Mouse (Mus musculus): ENCODE measurements around the gene Hmgb1. TPM values are rescaled to one million over a fixed set of nuclear protein-coding genes. Genes with fewer than 3 reads are reported as not detected.

Hmgb1 gene
- polyA plus RNA-seq, 1 experiment, result 231 TPM

- Histone ChIP-seq H3K4me3 (replicated peaks; ENCODE audit: control insufficient read depth, low read depth, low read length) (no peak overlapping the region), H3K27ac (ENCODE audit: control insufficient read depth, insufficient read depth, low read depth, low read length, poor library complexity) (no peak overlapping the region), H3K4me1 (ENCODE audit: control insufficient read depth, insufficient read depth, low read length) (no peaks in the 10 kb centered on the region; the same call in 1 of the 2 replicates)
- TF ChIP-seq CTCF (IDR thresholded peaks at IDR 0.05; ENCODE audit: control insufficient read depth, insufficient read depth, low read length) (no peak), POLR2A (IDR thresholded peaks at IDR 0.05; ENCODE audit: borderline replicate concordance, control insufficient read depth, low read depth, low read length) (no peak)
- WGBS, result 75% methylated on average over 8 of the region's 8 CpGs
These were observed 80.1 kb downstream of the Hmgb1 start for GRCm38 (mm10) chr5:149104096-149104725.

GRCm38 (mm10) chr5:149101869-149102268, 82.4 kb downstream of the Hmgb1 start:
- WGBS, result 87% methylated on average over 6 of the region's 6 CpGs
- no peak for TF ChIP-seq POLR2A (IDR thresholded peaks at IDR 0.05; ENCODE audit: borderline replicate concordance, control insufficient read depth, low read depth, low read length)
- no peak; the same call in 1 of the 2 replicates for TF ChIP-seq CTCF (IDR thresholded peaks at IDR 0.05; ENCODE audit: control insufficient read depth, insufficient read depth, low read length)
- Histone ChIP-seq H3K4me3 (replicated peaks; ENCODE audit: control insufficient read depth, low read depth, low read length) (no peak overlapping the region), H3K27ac (ENCODE audit: control insufficient read depth, insufficient read depth, low read depth, low read length, poor library complexity) (no peak overlapping the region), H3K4me1 (ENCODE audit: control insufficient read depth, insufficient read depth, low read length) (no peaks in the 10 kb centered on the region; the same call in 1 of the 2 replicates)

- no peak overlapping the region for H3K27ac ChIP-seq (ENCODE audit: control insufficient read depth, insufficient read depth, low read depth, low read length, poor library complexity)
- WGBS, result 78% methylated on average over 3 of the region's 3 CpGs
These were observed 84.2 kb downstream of the Hmgb1 start for GRCm38 (mm10) chr5:149100091-149100490.

GRCm38 (mm10) chr5:149099009-149099408, 85.3 kb downstream of the Hmgb1 start:
- no peak overlapping the region for H3K4me3 ChIP-seq (replicated peaks; ENCODE audit: control insufficient read depth, low read depth, low read length)
- H3K27ac ChIP-seq (ENCODE audit: control insufficient read depth, insufficient read depth, low read depth, low read length, poor library complexity), result no peak overlapping the region
- WGBS, result 82% methylated on average over 1 of the region's 1 CpGs
- TF ChIP-seq POLR2A (IDR thresholded peaks at IDR 0.05; ENCODE audit: borderline replicate concordance, control insufficient read depth, low read depth, low read length) (no peak), CTCF (IDR thresholded peaks at IDR 0.05; ENCODE audit: control insufficient read depth, insufficient read depth, low read length) (no peak)
- H3K4me1 ChIP-seq (ENCODE audit: control insufficient read depth, insufficient read depth, low read length), result no peaks in the 10 kb centered on the region

More at GRCm38 (mm10) chr5:149100091-149100490, 84.2 kb downstream of the Hmgb1 start:
- Histone ChIP-seq H3K4me3 (replicated peaks; ENCODE audit: control insufficient read depth, low read depth, low read length) (no peak overlapping the region), H3K4me1 (ENCODE audit: control insufficient read depth, insufficient read depth, low read length) (no peaks in the 10 kb centered on the region)
- TF ChIP-seq CTCF (IDR thresholded peaks at IDR 0.05; ENCODE audit: control insufficient read depth, insufficient read depth, low read length), result no peak

GRCm38 (mm10) chr5:149097841-149098240, 86.4 kb downstream of the Hmgb1 start:
- 82% methylated on average over 5 of the region's 5 CpGs for WGBS
- no peaks in the 10 kb centered on the region for H3K4me1 ChIP-seq (ENCODE audit: control insufficient read depth, insufficient read depth, low read length)

GRCm38 (mm10) chr5:149096284-149096683, 88.0 kb downstream of the Hmgb1 start:
- Histone ChIP-seq H3K27ac (ENCODE audit: control insufficient read depth, insufficient read depth, low read depth, low read length, poor library complexity) (no peak overlapping the region), H3K4me1 (ENCODE audit: control insufficient read depth, insufficient read depth, low read length) (no peaks in the 10 kb centered on the region), H3K4me3 (replicated peaks; ENCODE audit: control insufficient read depth, low read depth, low read length) (no peak overlapping the region)
- no peak for TF ChIP-seq CTCF (IDR thresholded peaks at IDR 0.05; ENCODE audit: control insufficient read depth, insufficient read depth, low read length)
- no peak for TF ChIP-seq POLR2A (IDR thresholded peaks at IDR 0.05; ENCODE audit: borderline replicate concordance, control insufficient read depth, low read depth, low read length)
- WGBS, result 81% methylated on average over 11 of the region's 11 CpGs

More at GRCm38 (mm10) chr5:149097841-149098240, 86.4 kb downstream of the Hmgb1 start:
- TF ChIP-seq CTCF (IDR thresholded peaks at IDR 0.05; ENCODE audit: control insufficient read depth, insufficient read depth, low read length) (no peak), POLR2A (IDR thresholded peaks at IDR 0.05; ENCODE audit: borderline replicate concordance, control insufficient read depth, low read depth, low read length) (no peak)
- Histone ChIP-seq H3K27ac (ENCODE audit: control insufficient read depth, insufficient read depth, low read depth, low read length, poor library complexity) (no peak overlapping the region), H3K4me3 (replicated peaks; ENCODE audit: control insufficient read depth, low read depth, low read length) (no peak overlapping the region)

GRCm38 (mm10) chr5:149092926-149093325, 91.4 kb downstream of the Hmgb1 start:
- H3K4me1 ChIP-seq (ENCODE audit: control insufficient read depth, insufficient read depth, low read length), result no peaks in the 10 kb centered on the region; the same call in 1 of the 2 replicates
- H3K4me3 ChIP-seq (replicated peaks; ENCODE audit: control insufficient read depth, low read depth, low read length), result no peak overlapping the region
- TF ChIP-seq CTCF (IDR thresholded peaks at IDR 0.05; ENCODE audit: control insufficient read depth, insufficient read depth, low read length) (no peak), POLR2A (IDR thresholded peaks at IDR 0.05; ENCODE audit: borderline replicate concordance, control insufficient read depth, low read depth, low read length) (no peak)
- 87% methylated on average over 5 of the region's 5 CpGs for WGBS
- no peak overlapping the region for H3K27ac ChIP-seq (ENCODE audit: control insufficient read depth, insufficient read depth, low read depth, low read length, poor library complexity)

GRCm38 (mm10) chr5:149092526-149092925, 91.8 kb downstream of the Hmgb1 start:
- WGBS, result 80% methylated on average over 4 of the region's 4 CpGs
- no peak overlapping the region for H3K27ac ChIP-seq (ENCODE audit: control insufficient read depth, insufficient read depth, low read depth, low read length, poor library complexity)
- H3K4me1 ChIP-seq (ENCODE audit: control insufficient read depth, insufficient read depth, low read length), result no peaks in the 10 kb centered on the region; the same call in 1 of the 2 replicates
- no peak overlapping the region for H3K4me3 ChIP-seq (replicated peaks; ENCODE audit: control insufficient read depth, low read depth, low read length)
- no peak for TF ChIP-seq CTCF (IDR thresholded peaks at IDR 0.05; ENCODE audit: control insufficient read depth, insufficient read depth, low read length)
- TF ChIP-seq POLR2A (IDR thresholded peaks at IDR 0.05; ENCODE audit: borderline replicate concordance, control insufficient read depth, low read depth, low read length), result no peak

Data from bone marrow, adult 2 months (tissue).